Mouse (Mus musculus): ENCODE measurements at regions not wholly inside any gene's neighbourhood (a gene's known extent, or its start where the extent isn't known, plus 50 kb on each side); places are given as distances from the start of the nearest gene placed in this dataset.
"Not testable (repeated sequence)": the region's sequence is repeated elsewhere in the genome, so short reads cannot be mapped to it uniquely, and the experiment has no call there.

GRCm38 (mm10) chr1:160843671-160844070 is 50.7 kb upstream of the Rabgap1l start:
- no peak for DNase-seq (ENCODE audit: low spot score)

- not testable (repeated sequence) for DNase-seq (ENCODE audit: low spot score)
Measured at GRCm38 (mm10) chr1:160844709-160845108, 51.7 kb upstream of the Rabgap1l start.

- no peak for DNase-seq (ENCODE audit: low spot score)
Measured at GRCm38 (mm10) chr1:160850674-160851073, 55.5 kb upstream of the Rc3h1 start.

GRCm38 (mm10) chr1:160854410-160854809 is 51.8 kb upstream of the Rc3h1 start:
- DNase-seq (ENCODE audit: low spot score) = no peak

DNA sequence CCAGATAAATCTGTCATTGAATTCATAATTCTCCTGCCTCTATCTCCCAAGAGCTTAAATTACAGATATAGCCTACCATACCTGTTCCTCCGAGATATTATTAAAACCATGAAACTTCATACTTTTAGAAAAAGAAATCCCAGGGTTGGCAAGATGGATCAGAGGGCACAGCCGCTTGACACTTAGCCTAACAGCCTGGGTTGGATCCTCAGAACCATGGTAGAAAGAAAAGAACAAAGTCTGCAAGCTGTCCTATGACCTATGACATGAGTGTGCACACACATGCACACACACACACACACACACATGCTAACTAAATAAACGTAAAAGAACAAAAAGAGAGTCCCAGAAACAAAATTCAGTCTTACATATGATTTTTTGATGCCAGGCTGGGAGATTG is 50.8 kb upstream of the Rc3h1 start:
- DNase-seq (ENCODE audit: low spot score) = no peak

DNA sequence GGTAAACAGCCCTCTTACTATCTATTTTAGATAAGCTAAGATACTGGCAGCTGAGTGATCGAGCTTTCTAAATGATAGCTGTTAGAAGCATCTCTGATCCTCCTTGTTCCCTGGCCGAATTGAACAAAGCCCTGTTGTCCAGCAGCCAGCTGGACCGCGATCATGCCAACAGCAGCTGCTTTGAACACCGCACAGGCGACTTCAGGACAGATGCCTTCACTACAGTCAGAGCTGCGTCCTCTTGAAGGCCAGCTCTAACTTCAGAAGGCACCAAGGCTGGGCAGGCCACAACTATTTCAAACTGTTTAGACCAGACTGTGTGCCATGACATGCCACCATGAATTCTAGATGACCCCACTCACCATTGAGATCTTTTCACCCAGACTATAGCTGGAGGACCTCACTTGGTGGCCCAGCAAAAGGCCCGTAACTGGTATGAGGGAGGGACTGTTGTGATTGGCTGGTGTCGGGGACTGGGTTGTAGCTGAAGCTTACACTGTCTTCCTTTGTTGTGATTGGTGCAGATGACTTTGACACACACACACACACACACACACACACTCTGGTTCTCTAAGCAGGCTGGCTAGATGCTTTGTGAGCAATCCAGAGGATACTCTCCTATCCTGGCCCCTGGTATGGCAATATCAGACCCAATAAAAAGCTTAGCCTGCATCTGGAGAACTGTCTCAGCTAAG is 50.1 kb upstream of the Rc3h1 start:
- DNase-seq (ENCODE audit: low spot score) = peak; percentile 43

Data from left cerebral cortex, adult 11 months (tissue).